Mouse (Mus musculus): Measurements from ENCODE around the gene Usp30.

DNA sequence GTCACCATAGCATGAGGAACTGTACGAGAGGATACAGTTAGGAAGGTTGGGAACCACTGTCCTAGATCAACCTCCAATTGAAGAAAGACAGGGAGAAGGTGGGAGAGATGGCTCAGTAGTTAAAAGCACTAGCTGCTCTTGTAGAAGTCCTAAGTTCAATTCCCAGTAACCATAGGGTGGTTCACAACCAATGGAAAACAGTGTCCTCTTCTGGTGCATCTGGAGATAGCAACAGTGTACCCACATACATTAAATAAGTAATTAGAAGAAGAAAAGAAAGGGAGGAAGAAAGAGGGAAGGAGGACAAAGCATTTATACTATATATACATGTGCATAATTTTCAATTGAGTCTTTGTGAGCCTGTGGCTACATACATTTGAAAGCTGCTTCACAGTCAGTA, 20.1 kb upstream of the Usp30 start:
- TF ChIP-seq CTCF (IDR thresholded peaks at IDR 0.05; ENCODE audit: borderline replicate concordance, insufficient read depth, low read depth, low read length): no peak
- no peak for TF ChIP-seq POLR2A (IDR thresholded peaks at IDR 0.05; ENCODE audit: borderline replicate concordance, insufficient read depth, low read length)
